Mouse (Mus musculus) forebrain, postnatal 0 days (tissue): ENCODE measurements around the gene Dus3l. TPM values are rescaled to one million over a fixed set of nuclear protein-coding genes. Genes with fewer than 3 reads are reported as not detected.

ENCODE experiments used
- ATAC-seq: fragments of 200-750 bp; cut with Nextera tagmentation; 2 replicates; pipeline ENCODE4 v1.8.0; 2017; ENCODE audit warnings: mild to moderate bottlenecking, moderate library complexity
- DNase-seq: peaks from one replicate; pipeline ENCODE4 v3.0.0-alpha.2; 2015
- H3K27ac ChIP-seq: fragments of 300-500 bp; sonication (generic); 2 replicates; pipeline ENCODE4 v1.5.1; 2014; ENCODE audit warnings: low read depth, mild to moderate bottlenecking, antibody characterized with exemption, low read length, moderate library complexity, mixed read lengths
- H3K27me3 ChIP-seq: fragments of 300-500 bp; sonication (generic); 2 replicates; pipeline ENCODE4 v1.6.1; 2014; ENCODE audit warnings: mild to moderate bottlenecking, low read length, mixed read lengths; ENCODE audit not compliant: insufficient read depth
- H3K36me3 ChIP-seq: fragments of 300-500 bp; sonication (generic); 2 replicates; pipeline ENCODE4 v1.6.1; 2014; ENCODE audit warnings: mild to moderate bottlenecking, moderate library complexity; ENCODE audit not compliant: insufficient read depth
- H3K4me1 ChIP-seq: fragments of 300-500 bp; sonication (generic); 2 replicates; pipeline ENCODE4 v1.6.1; 2014; ENCODE audit warnings: antibody characterized with exemption; ENCODE audit not compliant: insufficient read depth
- H3K4me2 ChIP-seq: fragments of 300-500 bp; sonication (generic); 2 replicates; pipeline ENCODE4 v1.6.1; 2014; ENCODE audit warnings: low read depth, mild to moderate bottlenecking, moderate library complexity
- H3K4me3 ChIP-seq: fragments of 300-500 bp; sonication (generic); 2 replicates; pipeline ENCODE4 v1.5.1; 2014; ENCODE audit warnings: low read depth, low read length, mixed read lengths
- H3K9ac ChIP-seq: fragments of 300-500 bp; sonication (generic); 2 replicates; pipeline ENCODE4 v1.6.1; 2014; ENCODE audit warnings: mild to moderate bottlenecking
- H3K9me3 ChIP-seq: fragments of 300-500 bp; sonication (generic); 2 replicates; pipeline ENCODE4 v1.6.1; 2016; ENCODE audit warnings: low read length
- CTCF ChIP-seq: sonication (generic); IDR thresholded peaks from 2 replicates; pipeline ENCODE4 v1.5.1; 2016; ENCODE audit warnings: antibody characterized with exemption, control low read depth, low read depth
- WGBS: fragments of 180-500 bp; shearing (Covaris S2); extraction: QIAGEN DNeasy Blood & Tissue Kit; methylation state at CpG from one replicate; pipeline ENCODE4 v1.1.7; 2014; 5-methylcytosine and 5-hydroxymethylcytosine counted together
- polyA plus RNA-seq: library from polyadenylated mRNA; unstranded; fragments of >200 nt; fragmentation: Nextera tagmentation; extraction: Ambion mirVana; gene quantifications from 2 replicates; pipeline ENCODE4 v1.2.1, GENCODE M21; 2015
- total RNA-seq: library from RNA; depleted of rRNA; stranded (reverse); fragments of >200 nt; gene quantifications from 2 replicates; pipeline ENCODE4 v1.2.3, GENCODE M21; 2014

Gene Dus3l
- total and polyA plus RNA-seq, 2 experiments from 2014 or later = 75.3 to 79.9 TPM

DNA sequence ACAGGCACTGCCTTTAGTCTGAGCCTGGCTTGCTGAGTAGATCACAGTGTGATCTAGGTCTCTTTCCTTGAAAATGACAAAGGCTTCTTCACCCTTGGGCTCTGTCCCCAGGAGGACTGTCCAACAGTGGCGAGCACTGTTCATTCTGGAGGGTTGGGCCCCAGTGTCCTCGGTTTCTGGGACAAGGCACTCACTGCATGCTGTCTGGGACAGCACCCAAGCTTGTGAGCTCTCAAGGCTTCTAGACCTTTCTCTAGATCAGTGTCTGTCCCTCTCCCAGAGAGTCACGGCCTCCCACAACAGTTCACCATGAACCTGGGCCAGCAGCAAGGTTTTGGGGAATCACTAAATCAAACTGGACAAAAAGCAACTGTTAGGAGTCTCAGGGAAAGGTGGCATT lies 28.0 kb downstream of the Dus3l start:
- TF ChIP-seq CTCF = no peak
- H3K36me3 ChIP-seq = no peaks in the 10 kb centered on the region
- no peaks in the 10 kb centered on the region for H3K9me3 ChIP-seq
- no peak overlapping the region for H3K4me3 ChIP-seq
- ATAC-seq = no peak
- 88% methylated on average over 3 of the region's 3 CpGs for WGBS
- H3K9ac ChIP-seq = no peak overlapping the region
- H3K27ac ChIP-seq = no peak overlapping the region
- H3K4me1 ChIP-seq = no peaks in the 10 kb centered on the region
- H3K4me2 ChIP-seq = no peak overlapping the region
- no peak for DNase-seq
- no peaks in the 10 kb centered on the region for H3K27me3 ChIP-seq

DNA sequence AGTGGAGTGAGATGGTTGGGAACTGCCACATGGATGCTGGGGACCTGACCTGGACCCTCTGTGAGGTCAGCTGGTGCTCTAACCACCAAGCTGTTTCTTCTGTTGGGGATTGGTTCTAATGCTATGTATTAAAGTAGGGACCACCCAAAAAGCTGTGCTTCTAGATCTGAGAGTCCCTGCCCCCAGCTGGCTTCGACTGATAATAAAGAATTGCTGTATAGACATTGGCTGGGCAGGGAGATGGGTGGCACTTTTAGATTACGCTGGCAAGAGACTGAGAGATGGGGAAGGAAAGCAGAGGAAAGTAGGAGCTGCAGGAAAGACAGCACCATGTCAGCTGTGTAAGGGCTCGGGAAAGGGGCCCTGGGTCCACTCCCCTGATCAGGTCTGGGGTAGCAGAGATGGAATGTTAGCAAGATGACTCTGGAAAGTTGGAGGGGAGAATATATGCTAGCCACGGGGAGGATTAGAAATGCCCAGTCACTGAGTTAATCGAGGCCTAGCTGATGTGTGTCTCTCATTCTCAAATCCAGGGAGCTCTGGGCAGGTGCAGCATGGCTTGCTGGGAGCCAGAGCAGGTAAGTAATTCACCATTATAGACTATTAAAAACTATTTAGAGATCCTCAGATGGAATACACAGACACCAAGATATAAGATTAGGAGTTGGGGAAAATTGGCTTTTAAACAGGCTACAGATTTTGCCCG lies 29.2 kb downstream of the Dus3l start:
- H3K9me3 ChIP-seq = no peaks in the 10 kb centered on the region
- H3K27ac ChIP-seq = no peak overlapping the region
- no peaks in the 10 kb centered on the region for H3K27me3 ChIP-seq
- no peak for TF ChIP-seq CTCF
- H3K4me2 ChIP-seq = no peak overlapping the region
- DNase-seq = no peak
- no peak for ATAC-seq
- no peaks in the 10 kb centered on the region for H3K4me1 ChIP-seq
- no peaks in the 10 kb centered on the region for H3K36me3 ChIP-seq
- H3K4me3 ChIP-seq = no peak overlapping the region
- 67% methylated on average over 6 of the region's 6 CpGs for WGBS
- no peak overlapping the region for H3K9ac ChIP-seq

DNA sequence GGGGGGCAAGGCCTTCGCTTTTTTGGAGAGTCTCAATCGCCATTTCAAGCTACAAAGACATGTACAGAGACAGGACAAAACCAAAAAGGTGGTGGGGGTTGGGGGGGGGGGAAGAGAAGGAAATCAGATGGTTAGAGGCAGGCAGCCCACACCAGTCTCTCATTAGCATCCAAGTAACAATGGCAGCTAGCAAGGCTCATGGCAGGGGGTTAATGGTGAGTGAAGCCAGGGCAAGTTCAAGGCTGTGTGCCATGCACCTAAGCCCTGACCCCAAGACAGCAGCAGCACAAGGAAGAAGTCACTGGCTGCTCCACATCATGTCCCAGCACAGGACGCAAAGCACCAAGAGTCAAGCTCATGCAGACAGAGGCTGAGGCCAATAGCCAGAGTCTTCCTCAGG lies 34.7 kb downstream of the Dus3l start:
- H3K9ac ChIP-seq = no peak overlapping the region
- WGBS = 70% methylated on average over 3 of the region's 3 CpGs

DNA sequence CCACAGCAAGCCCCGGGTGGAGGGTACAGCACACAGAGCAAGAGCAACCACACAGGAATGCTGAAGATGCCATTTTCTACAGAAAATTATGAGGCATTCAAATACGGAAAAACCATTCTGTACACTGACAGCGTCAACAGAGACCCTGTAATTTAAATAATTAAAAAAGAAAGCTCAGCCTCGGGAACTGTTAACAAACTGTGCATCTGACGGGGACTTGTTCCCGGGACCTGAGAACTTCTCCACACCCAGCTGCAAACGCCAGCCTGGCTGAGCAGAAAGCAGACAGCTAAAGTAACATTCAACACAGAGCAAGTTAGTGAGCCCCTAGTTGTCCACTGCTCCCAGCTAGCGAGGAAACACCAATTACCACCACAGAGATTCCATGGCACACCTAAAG lies 37.5 kb downstream of the Dus3l start:
- Histone ChIP-seq H3K36me3 (no peaks in the 10 kb centered on the region), H3K9ac (no peak overlapping the region), H3K4me3 (no peak overlapping the region), H3K4me2 (no peak overlapping the region), H3K9me3 (no peaks in the 10 kb centered on the region), H3K4me1 (no peaks in the 10 kb centered on the region), H3K27me3 (no peaks in the 10 kb centered on the region), H3K27ac (no peak overlapping the region)
- peak; percentile 68; the same call in 1 of the 2 replicates for ATAC-seq
- TF ChIP-seq CTCF = no peak
- WGBS = 65% methylated on average over 8 of the region's 8 CpGs
- DNase-seq = no peak

More for the DNA sequence above, 34.7 kb downstream of the Dus3l start:
- H3K36me3 ChIP-seq = no peaks in the 10 kb centered on the region
- H3K27me3 ChIP-seq = no peaks in the 10 kb centered on the region
- H3K4me1 ChIP-seq = no peaks in the 10 kb centered on the region
- H3K4me2 ChIP-seq = no peak overlapping the region
- ATAC-seq (no peak), DNase-seq (no peak)
- H3K9me3 ChIP-seq = no peaks in the 10 kb centered on the region
- H3K4me3 ChIP-seq = no peak overlapping the region
- no peak overlapping the region for H3K27ac ChIP-seq
- TF ChIP-seq CTCF = no peak

DNA sequence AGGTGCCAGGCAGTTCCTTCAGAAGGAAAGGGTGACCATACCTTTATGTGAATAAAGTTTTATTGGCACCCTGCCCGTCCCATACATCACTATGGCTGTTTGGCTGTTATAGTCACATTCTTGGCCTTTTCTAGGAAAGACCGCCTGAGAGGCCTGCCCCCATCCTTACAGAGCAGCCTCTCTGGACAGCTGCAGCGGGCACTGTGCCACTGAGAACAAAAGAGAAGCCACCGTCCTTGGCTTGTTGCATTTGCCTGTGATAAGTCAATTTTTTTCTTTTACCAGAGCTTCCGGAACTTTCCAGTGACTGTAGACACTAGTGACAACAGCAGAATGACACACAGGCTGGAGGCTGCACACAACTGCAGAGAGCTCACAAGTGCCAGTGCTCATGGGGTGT lies 40.4 kb downstream of the Dus3l start:
- Histone ChIP-seq H3K27ac (no peak overlapping the region), H3K4me1 (0 out of 2 replicates have a peak, but pooled peaks cover under 1% of the 10 kb centered on the region), H3K4me3 (no peak overlapping the region), H3K4me2 (no peak overlapping the region), H3K27me3 (no peaks in the 10 kb centered on the region), H3K9ac (no peak overlapping the region), H3K9me3 (no peaks in the 10 kb centered on the region), H3K36me3 (no peaks in the 10 kb centered on the region)
- DNase-seq (no peak), ATAC-seq (no peak)
- 52% methylated on average over 5 of the region's 5 CpGs for WGBS
- no peak for TF ChIP-seq CTCF

DNA sequence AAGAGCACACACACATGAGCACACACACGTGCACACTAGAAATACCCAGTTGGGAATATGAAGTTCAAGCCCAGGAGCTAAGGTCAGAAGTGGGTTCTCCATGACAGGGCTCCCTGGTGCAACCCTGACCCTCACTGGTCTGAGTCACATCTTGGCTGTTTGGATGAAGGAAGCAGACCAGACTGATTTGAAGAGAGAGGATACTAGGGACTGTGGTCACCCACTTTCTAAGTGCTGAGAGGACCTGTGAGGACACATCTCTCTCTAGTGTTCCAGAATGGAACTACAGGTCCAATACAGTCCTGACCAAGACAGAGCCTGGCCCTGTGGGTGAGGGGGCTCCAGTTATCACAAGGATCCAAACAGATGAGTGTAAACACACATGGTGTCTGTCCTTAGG lies 41.2 kb downstream of the Dus3l start:
- no peak overlapping the region for H3K4me2 ChIP-seq
- WGBS = 93% methylated on average over 1 of the region's 1 CpGs
- ATAC-seq (no peak), DNase-seq (no peak)
- TF ChIP-seq CTCF = peak; percentile 44
- H3K9me3 ChIP-seq = no peaks in the 10 kb centered on the region
- H3K9ac ChIP-seq = no peak overlapping the region
- no peaks in the 10 kb centered on the region for H3K27me3 ChIP-seq
- no peaks in the 10 kb centered on the region for H3K36me3 ChIP-seq
- H3K4me3 ChIP-seq = no peak overlapping the region
- H3K27ac ChIP-seq = no peak overlapping the region
- peaks cover 9% of the 10 kb centered on the region; the same call in 1 of the 2 replicates for H3K4me1 ChIP-seq

DNA sequence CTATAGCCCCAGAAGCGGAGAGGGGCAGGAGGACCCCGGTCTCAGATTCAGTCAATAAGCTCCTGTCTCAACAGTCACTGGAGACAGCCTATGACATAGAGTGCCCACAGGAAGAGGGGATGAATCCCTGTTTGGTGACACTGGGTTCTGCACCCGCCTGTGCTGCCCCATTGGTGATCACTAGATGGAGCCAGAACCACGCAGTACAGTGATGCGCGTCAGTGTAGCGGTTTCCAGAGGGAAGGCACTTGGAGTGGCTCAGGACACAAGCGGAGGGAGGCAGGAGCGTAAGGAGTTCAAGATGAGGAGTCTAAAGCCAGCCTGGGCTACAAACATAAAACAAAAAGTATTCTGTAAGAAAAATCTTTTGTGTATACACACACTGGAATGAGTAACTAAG lies 44.0 kb downstream of the Dus3l start:
- Histone ChIP-seq H3K36me3 (no peaks in the 10 kb centered on the region), H3K4me3 (no peak overlapping the region), H3K9ac (no peak overlapping the region), H3K4me2 (no peak overlapping the region), H3K27ac (no peak overlapping the region), H3K4me1 (peaks cover 10% of the 10 kb centered on the region; the same call in 1 of the 2 replicates), H3K27me3 (no peaks in the 10 kb centered on the region), H3K9me3 (no peaks in the 10 kb centered on the region)
- peak; percentile 93 for DNase-seq
- 7% methylated on average over 9 of the region's 9 CpGs for WGBS
- peak; percentile 99 for TF ChIP-seq CTCF
- peak; percentile 96 for ATAC-seq
